Mouse (Mus musculus): Measurements from ENCODE around the gene Lypd3. TPM values are rescaled to one million over a fixed set of nuclear protein-coding genes. Genes with fewer than 3 reads are reported as not detected.

The Lypd3 gene
- polyA plus RNA-seq, 1 experiment from 2014 or later = 0.43 TPM

DNA sequence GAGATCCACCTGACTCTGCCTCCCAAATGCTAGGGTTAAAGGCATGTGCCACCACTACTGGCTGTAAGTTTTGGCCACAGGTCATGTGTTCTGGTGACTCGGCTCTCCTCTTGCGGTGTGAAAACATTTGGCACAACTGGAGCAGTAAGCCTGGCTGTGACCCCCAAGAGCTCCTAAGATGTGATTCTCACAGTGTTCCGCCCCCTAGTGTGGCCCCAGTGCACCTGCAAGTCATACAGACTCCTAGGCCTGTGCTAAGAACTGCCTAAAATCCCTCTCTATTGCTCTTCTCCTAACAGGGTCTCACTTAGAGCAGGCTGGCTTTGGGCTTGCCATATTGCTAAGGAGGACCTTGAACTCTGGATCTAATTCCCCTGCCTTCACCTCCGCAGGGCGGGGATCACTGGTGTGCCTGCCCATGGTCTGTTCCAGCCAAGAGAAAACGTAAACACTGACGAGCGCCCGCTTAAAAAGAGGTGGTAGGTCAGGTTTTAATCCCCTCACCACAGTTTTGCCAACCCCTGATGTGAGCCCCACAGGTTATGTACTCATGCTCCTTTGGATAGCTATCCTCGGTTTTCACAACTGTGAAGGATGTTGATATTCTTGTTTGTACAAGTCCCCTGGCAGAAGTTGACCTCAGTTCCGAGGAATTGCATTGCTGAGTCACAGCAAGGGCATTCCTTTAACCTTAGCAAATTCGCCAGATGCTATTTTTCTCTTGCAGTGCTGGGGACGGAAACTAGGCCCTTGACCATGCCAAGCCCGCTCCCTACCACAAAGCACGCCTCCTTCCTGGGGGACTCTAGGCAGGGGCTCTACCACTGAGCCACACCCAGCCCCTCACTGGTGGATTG, 36.9 kb upstream of the Lypd3 start:
- ATAC-seq (ENCODE audit: low FRiP score, low read depth) = no peak
- Histone ChIP-seq H3K4me3 (no peak overlapping the region), H3K9me3 (no peaks in the 10 kb centered on the region), H3K4me1 (peaks cover 5% of the 10 kb centered on the region; the same call in 1 of the 2 replicates), H3K9ac (no peak overlapping the region), H3K27ac (no peak overlapping the region), H3K36me3 (no peaks in the 10 kb centered on the region), H3K27me3 (replicated peaks) (peaks cover 12% of the 10 kb centered on the region), H3K4me2 (replicated peaks) (no peak overlapping the region)
- 80% methylated on average over 15 of the region's 15 CpGs for WGBS

- H3K4me1 ChIP-seq = no peaks in the 10 kb centered on the region
- H3K27me3 ChIP-seq (replicated peaks) = no peaks in the 10 kb centered on the region
- H3K4me3 ChIP-seq = no peak overlapping the region
- peak overlapping the region; percentile 45 for H3K4me2 ChIP-seq (replicated peaks)
- 6% methylated on average over 13 of the region's 13 CpGs for WGBS
- H3K36me3 ChIP-seq = no peaks in the 10 kb centered on the region
- no peak overlapping the region for H3K27ac ChIP-seq
- H3K9ac ChIP-seq = no peak overlapping the region
- H3K9me3 ChIP-seq = no peaks in the 10 kb centered on the region
- ATAC-seq (ENCODE audit: low FRiP score, low read depth) = peak; percentile 86
These were observed 35.3 kb upstream of the Lypd3 start for GRCm38 (mm10) chr7:24600941-24601597.

DNA sequence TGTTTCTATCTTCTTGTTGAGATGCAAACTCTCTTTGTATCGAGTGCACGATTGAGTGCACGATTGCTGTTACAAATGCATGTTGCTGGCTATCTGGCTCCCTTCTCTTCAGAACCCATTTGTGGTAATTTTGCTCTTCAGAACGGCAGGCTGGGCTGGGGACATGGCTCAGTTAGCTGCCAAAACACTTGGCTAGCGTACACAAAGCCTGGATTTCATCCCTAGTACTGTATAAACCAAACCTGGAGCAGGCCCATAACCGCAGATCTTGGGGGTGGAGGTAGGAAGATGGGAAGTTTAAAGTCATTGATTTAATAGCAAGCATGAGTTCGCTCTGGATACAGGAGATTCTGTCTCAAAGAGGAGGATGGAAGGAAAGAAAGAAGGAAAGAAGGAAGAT, 30.8 kb upstream of the Lypd3 start:
- no peak for ATAC-seq (ENCODE audit: low FRiP score, low read depth)
- Histone ChIP-seq H3K27me3 (replicated peaks) (peaks cover 21% of the 10 kb centered on the region), H3K36me3 (no peaks in the 10 kb centered on the region), H3K9me3 (no peaks in the 10 kb centered on the region), H3K4me1 (peaks cover 4% of the 10 kb centered on the region), H3K27ac (no peak overlapping the region), H3K9ac (no peak overlapping the region), H3K4me2 (replicated peaks) (no peak overlapping the region), H3K4me3 (no peak overlapping the region)
- WGBS = 87% methylated on average over 7 of the region's 7 CpGs

- Histone ChIP-seq H3K27me3 (replicated peaks) (peaks cover 26% of the 10 kb centered on the region), H3K4me2 (replicated peaks) (no peak overlapping the region), H3K9me3 (no peaks in the 10 kb centered on the region), H3K9ac (no peak overlapping the region), H3K36me3 (no peaks in the 10 kb centered on the region), H3K27ac (no peak overlapping the region), H3K4me1 (peaks cover 9% of the 10 kb centered on the region), H3K4me3 (no peak overlapping the region)
- no peak for ATAC-seq (ENCODE audit: low FRiP score, low read depth)
- 83% methylated on average over 7 of the region's 7 CpGs for WGBS
These were observed 30.3 kb upstream of the Lypd3 start for GRCm38 (mm10) chr7:24606046-24606445.

- Histone ChIP-seq H3K4me1 (peaks cover 21% of the 10 kb centered on the region), H3K4me3 (no peak overlapping the region), H3K36me3 (no peaks in the 10 kb centered on the region), H3K9me3 (no peaks in the 10 kb centered on the region), H3K27me3 (replicated peaks) (peaks cover 44% of the 10 kb centered on the region), H3K27ac (no peak overlapping the region), H3K9ac (no peak overlapping the region), H3K4me2 (replicated peaks) (no peak overlapping the region)
- ATAC-seq (ENCODE audit: low FRiP score, low read depth) = peak; percentile 69
- 50% methylated on average over 6 of the region's 6 CpGs for WGBS
These were observed 28.3 kb upstream of the Lypd3 start for GRCm38 (mm10) chr7:24608017-24608416.

GRCm38 (mm10) chr7:24608561-24608960, 27.8 kb upstream of the Lypd3 start:
- 80% methylated on average over 8 of the region's 8 CpGs for WGBS
- Histone ChIP-seq H3K36me3 (no peaks in the 10 kb centered on the region), H3K4me3 (no peak overlapping the region), H3K27ac (no peak overlapping the region), H3K4me1 (peaks cover 21% of the 10 kb centered on the region), H3K4me2 (replicated peaks) (no peak overlapping the region), H3K27me3 (replicated peaks) (peaks cover 49% of the 10 kb centered on the region), H3K9me3 (no peaks in the 10 kb centered on the region), H3K9ac (no peak overlapping the region)
- no peak for ATAC-seq (ENCODE audit: low FRiP score, low read depth)

DNA sequence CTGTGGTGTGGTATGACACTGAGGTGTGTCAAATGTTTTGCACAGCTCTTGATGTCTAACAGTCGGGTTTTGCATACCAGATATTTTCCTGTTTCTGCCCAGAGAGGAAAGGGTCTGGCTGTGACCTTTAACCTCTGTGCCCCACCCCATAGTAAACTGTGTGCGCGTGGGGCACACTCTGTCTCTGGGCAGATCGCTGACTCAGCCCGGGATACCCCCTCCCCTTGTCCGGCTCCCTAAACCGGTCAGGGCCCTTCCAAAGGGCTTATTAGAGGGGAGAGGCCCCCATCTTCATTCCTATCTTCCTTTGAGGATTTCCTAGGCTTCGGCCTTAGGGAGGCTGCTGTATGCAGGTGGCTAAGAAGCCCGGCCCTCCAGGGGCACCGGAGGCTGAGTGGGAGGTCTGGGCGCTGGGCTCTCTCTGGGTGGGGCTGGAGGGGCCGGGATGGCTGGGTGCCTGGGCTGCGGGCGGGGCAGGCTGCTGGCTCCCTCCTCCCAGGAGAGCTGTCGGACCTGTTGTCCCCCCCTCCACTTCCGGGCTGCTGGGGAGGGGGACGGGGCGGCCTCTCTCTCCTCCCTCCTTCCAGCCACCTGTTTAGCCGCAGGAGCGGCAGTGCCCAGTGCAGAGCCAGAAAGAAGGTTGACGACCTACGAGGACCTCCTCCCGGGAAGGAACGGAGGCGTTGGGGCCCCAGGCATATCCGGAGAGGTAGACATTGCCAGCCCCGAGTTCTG, 26.0 kb upstream of the Lypd3 start, which contains the start of gene Phldb3:
Phldb3 (plus strand) TSS at position 620 of the 735 bp plus-strand sequence.
- peaks cover 54% of the 10 kb centered on the region for H3K27me3 ChIP-seq (replicated peaks)
- peak within 1 kb of the TSS; percentile 33 for H3K4me3 ChIP-seq
- no peaks in the 10 kb centered on the region for H3K36me3 ChIP-seq
- H3K27ac ChIP-seq = no peak within 1 kb of the TSS
- H3K9me3 ChIP-seq = no peaks in the 10 kb centered on the region
- ATAC-seq (ENCODE audit: low FRiP score, low read depth) = no peak
- peaks cover 21% of the 10 kb centered on the region for H3K4me1 ChIP-seq
- WGBS = under 1% methylated on average over 27 of the region's 27 CpGs
- peak within 1 kb of the TSS; percentile 57 for H3K4me2 ChIP-seq (replicated peaks)
- H3K9ac ChIP-seq = no peak within 1 kb of the TSS

GRCm38 (mm10) chr7:24610879-24611494, 25.4 kb upstream of the Lypd3 start:
- H3K9me3 ChIP-seq = no peaks in the 10 kb centered on the region
- peak overlapping the region; percentile 33 for H3K4me3 ChIP-seq
- H3K27ac ChIP-seq = no peak overlapping the region
- H3K9ac ChIP-seq = no peak overlapping the region
- H3K4me1 ChIP-seq = peaks cover 21% of the 10 kb centered on the region
- WGBS = 1% methylated on average over 36 of the region's 36 CpGs
- ATAC-seq (ENCODE audit: low FRiP score, low read depth) = peak; percentile 48
- H3K36me3 ChIP-seq = no peaks in the 10 kb centered on the region
- peaks cover 54% of the 10 kb centered on the region for H3K27me3 ChIP-seq (replicated peaks)
- H3K4me2 ChIP-seq (replicated peaks) = peak overlapping the region; percentile 57

GRCm38 (mm10) chr7:24611709-24612108, 24.6 kb upstream of the Lypd3 start:
- 17% methylated on average over 7 of the region's 7 CpGs for WGBS
- Histone ChIP-seq H3K36me3 (no peaks in the 10 kb centered on the region), H3K9ac (no peak overlapping the region), H3K4me2 (replicated peaks) (peak overlapping the region; percentile 57; the same call in 1 of the 2 replicates), H3K4me3 (peak overlapping the region; percentile 33; the same call in 1 of the 2 replicates), H3K27ac (no peak overlapping the region), H3K4me1 (peaks cover 21% of the 10 kb centered on the region), H3K9me3 (no peaks in the 10 kb centered on the region), H3K27me3 (replicated peaks) (peaks cover 54% of the 10 kb centered on the region)
- ATAC-seq (ENCODE audit: low FRiP score, low read depth) = no peak

GRCm38 (mm10) chr7:24612308-24612910, 23.9 kb upstream of the Lypd3 start:
- Histone ChIP-seq H3K4me2 (replicated peaks) (peak overlapping the region; percentile 34), H3K4me1 (peaks cover 21% of the 10 kb centered on the region), H3K9me3 (no peaks in the 10 kb centered on the region), H3K27ac (no peak overlapping the region), H3K36me3 (no peaks in the 10 kb centered on the region), H3K27me3 (replicated peaks) (peaks cover 54% of the 10 kb centered on the region), H3K4me3 (no peak overlapping the region), H3K9ac (no peak overlapping the region)
- ATAC-seq (ENCODE audit: low FRiP score, low read depth) = no peak
- WGBS = 3% methylated on average over 27 of the region's 27 CpGs

GRCm38 (mm10) chr7:24614816-24615215, 21.5 kb upstream of the Lypd3 start:
- 76% methylated on average over 13 of the region's 13 CpGs for WGBS
- no peak for ATAC-seq (ENCODE audit: low FRiP score, low read depth)
- Histone ChIP-seq H3K27ac (no peak overlapping the region), H3K4me1 (peaks cover 21% of the 10 kb centered on the region), H3K4me2 (replicated peaks) (no peak overlapping the region), H3K9ac (no peak overlapping the region), H3K27me3 (replicated peaks) (peaks cover 46% of the 10 kb centered on the region), H3K36me3 (no peaks in the 10 kb centered on the region), H3K4me3 (no peak overlapping the region), H3K9me3 (no peaks in the 10 kb centered on the region)

Data from neural tube, embryonic 12.5 days (tissue).